ENCODE assay signal across 10 mouse cellular contexts in genomic region chr4:141309773-141310145, GRCm38 (mm10). TPM values are rescaled to one million over a fixed set of nuclear protein-coding genes. Genes with fewer than 3 reads are reported as not detected.
DNase-seq lines count a peak whose midpoint lies in the region; ATAC-seq lines count a peak whose summit lies in the region.
"Had no signal": no experiment of that assay in that cellular context is flagged by ENCODE, and none has a peak within 500 bp of the region (broad histone marks: within the 10 kb centered on the region; RNA-seq: fewer than 3 reads in every experiment).

No protein-coding gene starts in this region.

- H3K9ac ChIP-seq in kidney, embryonic 15.5 days, result no peak overlapping the region
- H3K9ac ChIP-seq in intestine, embryonic 16.5 days (ENCODE audit: low read depth, low read length), result peak overlapping the region; percentile 50
- no peak overlapping the region for H3K9ac ChIP-seq in midbrain, embryonic 14.5 days (replicated peaks; ENCODE audit: low read length)
- H3K9ac ChIP-seq: hindbrain, embryonic 13.5 days had no signal

- H3K4me3 ChIP-seq in kidney, embryonic 15.5 days (replicated peaks), result no peak overlapping the region
- peak overlapping the region; percentile 12; the same call in 1 of the 2 replicates for H3K4me3 ChIP-seq in intestine, embryonic 16.5 days (ENCODE audit: low read length)
- H3K4me3 ChIP-seq in midbrain, embryonic 14.5 days (replicated peaks; ENCODE audit: low read depth, low read length), result no peak overlapping the region
- H3K4me3 ChIP-seq: hindbrain, embryonic 13.5 days had no signal

- no peak for ATAC-seq in kidney, embryonic 15.5 days (replicated peaks; ENCODE audit: low FRiP score)
- ATAC-seq in intestine, embryonic 16.5 days, result no peak
- no peak for ATAC-seq in midbrain, embryonic 14.5 days (ENCODE audit: low FRiP score, low TSS enrichment)

- peaks cover 21% of the 10 kb centered on the region for H3K36me3 ChIP-seq in kidney, embryonic 15.5 days
- H3K36me3 ChIP-seq in intestine, embryonic 16.5 days (ENCODE audit: control insufficient read depth, insufficient read depth, low read length), result no peaks in the 10 kb centered on the region
- H3K36me3 ChIP-seq in midbrain, embryonic 14.5 days (ENCODE audit: control insufficient read depth, insufficient read depth, low read length), result no peaks in the 10 kb centered on the region
- H3K36me3 ChIP-seq: hindbrain, embryonic 13.5 days had no signal

- peak overlapping the region; percentile 30; the same call in 1 of the 2 replicates for H3K4me2 ChIP-seq in kidney, embryonic 15.5 days
- H3K4me2 ChIP-seq in intestine, embryonic 16.5 days (ENCODE audit: low read depth, low read length), result peak overlapping the region; percentile 28
- H3K4me2 ChIP-seq in midbrain, embryonic 14.5 days (ENCODE audit: low read length), result peak overlapping the region; percentile 24; the same call in 1 of the 2 replicates
- H3K4me2 ChIP-seq: hindbrain, embryonic 13.5 days had no signal

- H3K27me3 ChIP-seq in kidney, embryonic 15.5 days, result no peaks in the 10 kb centered on the region
- no peaks in the 10 kb centered on the region for H3K27me3 ChIP-seq in intestine, embryonic 16.5 days (replicated peaks; ENCODE audit: control insufficient read depth, insufficient read depth, low read length)
- no peaks in the 10 kb centered on the region for H3K27me3 ChIP-seq in midbrain, embryonic 14.5 days (ENCODE audit: control insufficient read depth, insufficient read depth, low read length)

- no peak for DNase-seq in kidney, adult 9 months
- peak; percentile 40 for DNase-seq in embryo, embryonic 11 days
- no peak for DNase-seq in midbrain, embryonic 14.5 days
- no peak for DNase-seq in layer of hippocampus, adult 8-10 months (ENCODE audit: low spot score in 2 of 2)
- DNase-seq in left cerebral cortex, postnatal 10 days (ENCODE audit: extremely low spot score in 1 of 2, low spot score in 2 of 2), result no peak
- no peak for DNase-seq in cerebellum, adult 18-20 months
- DNase-seq: cerebellum, postnatal 25 days had no signal

- no peaks in the 10 kb centered on the region for H3K9me3 ChIP-seq in kidney, embryonic 15.5 days (replicated peaks)
- H3K9me3 ChIP-seq in intestine, embryonic 16.5 days (ENCODE audit: control insufficient read depth, low read length), result no peaks in the 10 kb centered on the region
- H3K9me3 ChIP-seq in midbrain, embryonic 14.5 days (ENCODE audit: control insufficient read depth, low read length), result no peaks in the 10 kb centered on the region
- H3K9me3 ChIP-seq: hindbrain, embryonic 13.5 days had no signal

- H3K27ac ChIP-seq in kidney, embryonic 15.5 days, result peak overlapping the region; percentile 87
- peak overlapping the region; percentile 77 for H3K27ac ChIP-seq in intestine, embryonic 16.5 days (ENCODE audit: low read length)
- no peak overlapping the region for H3K27ac ChIP-seq in midbrain, embryonic 14.5 days (replicated peaks; ENCODE audit: low read depth, low read length)
- H3K27ac ChIP-seq: hindbrain, embryonic 13.5 days had no signal

- H3K4me1 ChIP-seq in kidney, embryonic 15.5 days, result peaks cover 93% of the 10 kb centered on the region
- peaks cover 69% of the 10 kb centered on the region for H3K4me1 ChIP-seq in intestine, embryonic 16.5 days (ENCODE audit: control insufficient read depth, insufficient read depth, low read length)
- H3K4me1 ChIP-seq in midbrain, embryonic 14.5 days (ENCODE audit: control insufficient read depth, insufficient read depth, low read length), result peaks cover 47% of the 10 kb centered on the region

- intact Hi-C loops in left cerebral cortex, postnatal 10 days (cut with DNase I), result no loop called here

- WGBS in kidney, embryonic 15.5 days, result 47% methylated on average over 10 of the region's 10 CpGs
- 46% methylated on average over 10 of the region's 10 CpGs for WGBS in intestine, embryonic 16.5 days
- WGBS in midbrain, embryonic 14.5 days, result 15% methylated on average over 10 of the region's 10 CpGs

RNA-seq across cellular contexts. Expression of gene Epha2, which starts 8.7 kb away (rescaled TPM):
- polyA plus RNA-seq in kidney, embryonic 15.5 days (2015; fragmentation: Nextera tagmentation; extraction: Ambion mirVana), result 6.8 and 7.1 TPM in 2 replicates
- 7.6 and 8.5 TPM in 2 replicates for polyA plus RNA-seq in intestine, embryonic 16.5 days (2015; fragmentation: Nextera tagmentation; extraction: Ambion mirVana)
- 1.2 and 1.7 TPM in 2 replicates for polyA plus RNA-seq in midbrain, embryonic 14.5 days (2014; fragmentation: Nextera tagmentation; extraction: Ambion mirVana)
- total RNA-seq in layer of hippocampus, adult 8-10 months (2022), result 1 to 10 TPM; 1.3 to 2.7 (median 2.2) TPM
- 1 to 10 TPM; 1.9 TPM for total RNA-seq in left cerebral cortex, postnatal 10 days (2021)

RNA-seq across cellular contexts. Expression of gene Fam131c, which starts 58.3 kb away (rescaled TPM):
- polyA plus RNA-seq in kidney, embryonic 15.5 days (2015; fragmentation: Nextera tagmentation; extraction: Ambion mirVana), result 2.0 and 2.4 TPM in 2 replicates
- polyA plus RNA-seq in intestine, embryonic 16.5 days (2015; fragmentation: Nextera tagmentation; extraction: Ambion mirVana), result 1.5 and 1.6 TPM in 2 replicates
- polyA plus RNA-seq in midbrain, embryonic 14.5 days (2014; fragmentation: Nextera tagmentation; extraction: Ambion mirVana), result 26.7 and 37.2 TPM in 2 replicates
- total RNA-seq in layer of hippocampus, adult 8-10 months (2022), result 1 to 10 TPM; 2.4 to 3.6 (median 2.8) TPM
- total RNA-seq in left cerebral cortex, postnatal 10 days (2021), result 10 to 100 TPM; 10.8 to 12.1 TPM
